Mouse (Mus musculus): ENCODE data around the gene Baz2b.

DNA sequence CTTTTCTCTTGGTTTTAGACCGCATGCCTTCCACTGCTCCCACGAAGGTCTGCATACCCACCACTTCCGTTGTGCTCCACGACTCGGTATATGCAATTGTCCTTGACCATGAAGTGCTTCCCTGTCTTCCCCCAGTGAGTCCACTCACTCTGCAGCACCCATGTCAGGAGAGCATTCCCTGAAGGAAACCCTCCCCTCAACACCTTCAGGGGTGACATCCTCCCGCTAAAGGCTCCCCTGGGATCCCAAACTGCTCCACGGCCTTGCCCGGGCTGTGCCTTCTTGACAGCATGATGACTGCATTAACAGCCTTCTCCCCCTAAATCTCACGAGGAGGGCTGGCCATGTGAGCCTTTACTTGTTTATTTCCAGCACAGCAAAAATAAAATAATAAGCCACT, 301.6 kb downstream of the Baz2b start:
- TF ChIP-seq POLR2A (IDR thresholded peaks at IDR 0.05; ENCODE audit: low read depth, low read length) (no peak), CTCF (conservative IDR thresholded peaks at IDR 0.05; ENCODE audit: insufficient read depth, insufficient read length, low read depth, low read length) (no peak)
